Mouse (Mus musculus) c-Kit-positive CD71-positive TER-119-positive erythroid progenitor cells, embryonic 14.5 days (primary cell): ENCODE measurements around the gene Bcan.

Source experiments
- DNase-seq: peaks from one replicate; pipeline ENCODE4 v3.0.0-alpha.2; 2013; ENCODE audit warnings: low spot score

The Bcan gene

GRCm38 (mm10) chr3:87944838-87945600, 55.0 kb downstream of the Bcan start:
- no peak for DNase-seq

GRCm38 (mm10) chr3:87943586-87943985, 56.4 kb downstream of the Bcan start:
- DNase-seq: no peak

- DNase-seq: no peak
Observed at GRCm38 (mm10) chr3:87942471-87942870, 57.6 kb downstream of the Bcan start.

GRCm38 (mm10) chr3:87940611-87941010, 59.4 kb downstream of the Bcan start:
- DNase-seq: no peak
